ENCODE assay signal across 13 mouse cellular contexts in genomic region chr12:106030796-106031195, GRCm38 (mm10). TPM values are rescaled to one million over a fixed set of nuclear protein-coding genes. Genes with fewer than 3 reads are reported as not detected.
DNase-seq lines count a peak whose midpoint lies in the region; ATAC-seq and TF ChIP-seq lines count a peak whose summit lies in the region.
"Had no signal": no experiment of that assay in that cellular context is flagged by ENCODE, and none has a peak within 500 bp of the region (broad histone marks: within the 10 kb centered on the region; RNA-seq: fewer than 3 reads in every experiment).

No protein-coding gene starts in this region.

- ATAC-seq in CD4-positive, CD25-positive, alpha-beta regulatory T cell, adult 4 months = peak; percentile 33

- peaks cover 5% of the 10 kb centered on the region for H3K4me1 ChIP-seq in cortical plate, adult 2 months (ENCODE audit: control insufficient read depth, insufficient read depth, low read length)
- H3K4me1 ChIP-seq: hindbrain, embryonic 15.5 days; neural tube, embryonic 13.5 days had no signal

- peak; percentile 85 for DNase-seq in heart, adult 11 months
- DNase-seq in heart, adult 9 months (ENCODE audit: low spot score in 2 of 2) = no peak
- DNase-seq in embryo, embryonic 11 days = no peak
- no peak for DNase-seq in ovary, postnatal 10 days (ENCODE audit: low spot score)
- DNase-seq: cerebellum, adult 18-20 months; heart, postnatal 14 days; thymus, postnatal 25 days had no signal

- 0 out of 2 replicates have a peak overlapping the region, but pooled peaks have one; percentile 5 for H3K27ac ChIP-seq in cortical plate, adult 2 months (ENCODE audit: insufficient read depth, low read length)
- H3K27ac ChIP-seq in macrophage = peak overlapping the region; percentile 84
- H3K27ac ChIP-seq: hindbrain, embryonic 15.5 days; limb, embryonic 15.5 days; neural tube, embryonic 13.5 days had no signal

- 44% methylated on average over 7 of the region's 7 CpGs for WGBS in macrophage (ENCODE audit: missing documents)

- H3K36me3 ChIP-seq in macrophage (ENCODE audit: inconsistent target) = no peaks in the 10 kb centered on the region
- H3K36me3 ChIP-seq: hindbrain, embryonic 15.5 days; limb, embryonic 15.5 days had no signal

- H3K79me2 ChIP-seq in macrophage (ENCODE audit: inconsistent target) = peaks cover 80% of the 10 kb centered on the region

- H3K4me3 ChIP-seq in cortical plate, adult 2 months (ENCODE audit: insufficient read depth, low read length) = no peak overlapping the region
- H3K4me3 ChIP-seq in macrophage (ENCODE audit: inconsistent target) = no peak overlapping the region
- H3K4me3 ChIP-seq: hindbrain, embryonic 15.5 days; limb, embryonic 15.5 days; neural tube, embryonic 13.5 days had no signal

- TF ChIP-seq CTCF in cortical plate, adult 2 months (IDR thresholded peaks at IDR 0.05; ENCODE audit: extremely low read depth, insufficient read depth, low read length) = no peak

- TF ChIP-seq POLR2A in cortical plate, adult 2 months (IDR thresholded peaks at IDR 0.05; ENCODE audit: extremely low read depth, insufficient read depth, low read length) = no peak

RNA-seq across cellular contexts. Expression of gene Vrk1, which starts 20.8 kb away (rescaled TPM):
- 100 to 1,000 TPM; 135 to 144 TPM for polyA plus RNA-seq in CD4-positive, CD25-positive, alpha-beta regulatory T cell, adult 4 months (2017; shearing (Covaris generic))
- 14.0 and 15.5 TPM in 2 replicates for polyA plus RNA-seq in cortical plate, adult 2 months (2012; rRNA removed)
- 10 to 100 TPM; 14.5 to 76.2 (median 42.4) TPM for total RNA-seq in macrophage (2018; cell fraction: chromatin; rRNA removed)
- 10 to 100 TPM; 17.2 to 28.0 (median 21.3) TPM for total RNA-seq in macrophage (2018; cell fraction: cytosol; rRNA removed)
- total RNA-seq in macrophage (2018; cell fraction: nucleus; rRNA removed) = 10 to 100 TPM; 12.6 to 63.4 (median 31.5) TPM
- 20.2 to 25.7 TPM (median 22.1 TPM) in 3 replicates for polyA plus RNA-seq in macrophage (2018)
